Mouse (Mus musculus): ENCODE data around the gene Gtf2h3.
"Not testable (repeated sequence)": the region's sequence is repeated elsewhere in the genome, so short reads cannot be mapped to it uniquely, and the experiment has no call there.

Gtf2h3 gene

DNA sequence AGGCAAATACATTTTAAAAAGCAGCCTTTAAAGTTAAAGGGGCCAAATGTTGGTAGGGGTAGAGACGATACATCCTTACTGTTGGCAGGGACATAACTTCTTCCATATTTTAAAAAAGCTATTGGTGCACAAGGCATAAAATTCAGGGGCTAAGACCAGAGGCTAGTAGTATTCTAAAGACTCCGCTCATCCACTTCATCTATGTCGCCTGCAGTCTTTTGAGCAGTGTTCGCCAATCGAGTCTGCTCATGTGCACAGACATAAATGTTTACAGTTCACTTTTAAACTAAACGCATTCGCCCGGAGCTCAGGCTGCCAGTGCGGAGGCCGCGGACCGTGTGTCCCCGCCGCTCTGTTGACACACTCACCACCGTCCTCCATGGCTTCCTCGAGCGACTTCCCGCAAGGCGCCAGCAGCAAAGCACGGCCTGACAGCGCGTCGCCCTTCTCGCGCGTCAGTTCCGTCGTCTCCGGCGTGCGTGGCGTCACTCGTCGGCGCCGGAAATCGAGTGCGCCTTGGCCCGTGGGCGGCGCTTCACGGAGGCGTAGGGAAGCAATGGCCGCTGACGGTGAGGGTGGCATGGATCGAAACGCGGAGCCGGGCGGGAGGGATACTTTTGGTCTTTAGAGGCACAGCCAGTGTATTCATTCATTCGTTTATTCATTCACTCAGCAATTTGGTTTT lies at the start of gene Gtf2h3, which contains the start of gene Eif2b1:
Gtf2h3 (plus strand) TSS at position 508 of the 685 bp plus-strand sequence.
Eif2b1 (minus strand) TSS at position 499 of the 685 bp plus-strand sequence.
- DNase-seq (ENCODE audit: low spot score in 2 of 2), result peak; percentile 84 to 91

DNA sequence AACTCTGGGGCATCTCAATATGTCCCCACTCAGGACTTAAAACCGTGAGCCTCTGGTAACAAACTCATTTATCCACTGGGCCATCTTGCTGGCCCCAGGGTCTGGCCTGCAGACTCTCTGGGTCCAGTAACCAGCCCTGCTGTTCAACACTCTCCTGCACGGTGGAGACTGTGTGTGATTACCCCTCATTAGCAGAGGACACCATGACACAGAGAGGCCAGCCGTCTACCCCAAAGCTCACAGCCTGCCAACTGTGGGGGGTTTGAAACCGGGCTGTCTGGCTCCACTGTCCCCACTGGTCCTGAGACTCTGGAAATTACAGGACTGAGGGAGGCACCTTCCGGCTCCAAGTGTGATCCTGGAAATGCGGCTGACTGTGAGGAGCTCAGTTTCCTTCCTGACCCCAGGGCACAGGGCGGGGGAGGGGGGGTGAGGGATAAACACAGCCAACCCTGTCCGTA lies 49.7 kb upstream of the Gtf2h3 start:
- peak; percentile 44 to 48 for DNase-seq (ENCODE audit: low spot score in 2 of 2)

DNA sequence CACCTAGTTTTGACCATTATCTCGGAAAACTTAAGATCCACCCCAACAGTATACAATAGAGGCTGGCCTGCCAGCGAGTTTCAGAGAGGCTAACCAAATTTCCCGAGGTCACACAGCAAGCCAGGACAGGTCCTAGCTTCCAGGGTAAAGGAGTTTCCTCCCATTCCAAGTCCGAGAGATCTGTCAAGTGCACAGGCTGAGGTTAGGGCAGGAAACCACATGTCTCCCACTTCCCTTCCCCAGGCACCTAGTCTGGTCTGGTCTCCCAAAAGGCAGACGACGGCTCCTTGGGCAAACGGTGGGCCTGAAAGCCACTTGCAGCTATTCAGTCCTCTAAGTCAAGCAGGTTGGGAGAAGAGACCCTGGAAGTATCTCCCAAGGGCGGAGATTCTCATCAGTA lies 49.2 kb upstream of the Gtf2h3 start:
- DNase-seq (ENCODE audit: low spot score in 2 of 2), result peak; percentile 32 to 38

DNA sequence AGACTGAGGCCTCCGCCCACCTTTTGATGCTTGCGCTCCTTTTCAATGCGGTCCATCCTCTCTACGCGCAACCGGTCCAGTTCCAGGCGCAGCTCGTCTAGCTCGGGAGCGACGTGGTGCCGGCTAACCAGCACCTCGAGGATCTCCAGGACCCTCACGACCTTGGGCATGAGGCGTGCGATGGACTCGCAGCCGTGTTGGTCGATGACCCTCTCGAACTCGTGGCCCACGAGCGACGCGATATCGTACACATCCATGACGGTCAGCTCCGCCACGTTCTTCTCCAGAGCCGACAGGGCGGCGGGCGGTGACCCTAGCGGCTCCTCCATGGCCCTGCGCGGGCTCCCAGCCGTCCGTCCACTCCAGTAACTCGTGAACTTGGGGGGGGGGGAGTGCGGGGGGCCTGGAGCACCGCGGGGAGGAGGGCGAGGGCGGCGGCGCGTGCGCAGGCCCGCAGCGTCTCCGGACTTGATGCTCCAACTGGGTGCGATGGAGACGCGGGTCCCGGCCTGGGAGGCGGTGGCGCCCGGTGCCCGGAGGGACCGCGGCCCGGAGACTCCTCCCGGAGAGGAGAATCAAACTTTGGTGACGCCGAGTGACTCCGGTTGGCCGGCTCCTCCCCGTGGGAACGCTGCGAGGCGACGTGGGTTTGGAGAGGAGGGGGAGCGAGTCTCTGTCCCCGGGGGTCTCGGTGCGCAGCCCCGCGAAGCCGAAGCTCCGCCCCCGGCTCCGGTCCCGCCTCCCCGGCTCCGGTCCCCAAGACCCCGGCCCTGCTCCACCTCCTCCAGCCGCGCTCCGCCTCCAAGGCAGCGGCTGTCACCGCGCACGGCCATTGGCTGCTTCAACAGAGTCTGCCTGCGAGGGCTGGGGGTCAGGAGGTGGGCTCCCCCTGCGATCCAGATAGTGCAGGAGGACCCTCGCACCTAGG lies 48.0 kb upstream of the Gtf2h3 start, which contains the start of gene Rilpl1:
Rilpl1 (minus strand) TSS at position 737 of the 928 bp plus-strand sequence.
- peak; percentile 84 to 88 for DNase-seq (ENCODE audit: low spot score in 2 of 2)

DNA sequence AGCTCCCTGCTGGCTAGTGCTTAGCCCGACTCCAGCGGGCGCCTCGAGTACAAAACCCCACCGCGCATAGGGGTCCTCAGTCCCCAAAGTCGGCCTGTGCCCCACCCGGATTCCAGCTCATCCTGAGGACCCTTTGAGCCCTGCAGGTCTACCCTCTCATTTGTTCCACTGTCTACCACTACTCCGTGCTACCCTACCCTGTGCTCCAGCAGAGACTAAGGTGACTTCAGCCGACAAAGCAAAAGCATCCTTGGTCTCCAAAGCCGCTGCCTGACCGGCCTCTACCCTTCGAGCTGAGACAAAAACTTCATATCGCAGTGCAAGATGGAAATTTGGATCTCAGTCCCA lies 47.4 kb upstream of the Gtf2h3 start:
- no peak for DNase-seq (ENCODE audit: low spot score in 2 of 2)

DNA sequence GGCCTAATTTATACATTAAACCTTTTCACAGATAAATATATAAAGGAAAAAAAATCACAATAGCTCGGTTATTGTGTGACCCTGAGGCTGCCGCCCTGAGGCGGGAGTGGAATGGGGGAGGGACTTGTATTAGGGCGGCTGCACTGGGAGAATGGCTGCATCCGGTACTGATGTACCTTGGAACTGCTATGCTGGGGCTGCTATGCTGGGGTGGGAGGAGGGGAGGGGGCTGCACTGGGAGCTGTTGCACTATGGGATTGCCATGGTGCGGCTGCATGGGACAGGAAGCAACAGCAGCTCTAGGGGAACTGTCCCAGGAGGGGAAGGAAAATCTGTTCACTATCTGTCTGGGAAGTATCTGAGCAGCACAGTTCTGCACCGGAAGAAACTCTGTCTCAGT lies 46.5 kb upstream of the Gtf2h3 start:
- DNase-seq (ENCODE audit: low spot score in 2 of 2), result no peak

DNA sequence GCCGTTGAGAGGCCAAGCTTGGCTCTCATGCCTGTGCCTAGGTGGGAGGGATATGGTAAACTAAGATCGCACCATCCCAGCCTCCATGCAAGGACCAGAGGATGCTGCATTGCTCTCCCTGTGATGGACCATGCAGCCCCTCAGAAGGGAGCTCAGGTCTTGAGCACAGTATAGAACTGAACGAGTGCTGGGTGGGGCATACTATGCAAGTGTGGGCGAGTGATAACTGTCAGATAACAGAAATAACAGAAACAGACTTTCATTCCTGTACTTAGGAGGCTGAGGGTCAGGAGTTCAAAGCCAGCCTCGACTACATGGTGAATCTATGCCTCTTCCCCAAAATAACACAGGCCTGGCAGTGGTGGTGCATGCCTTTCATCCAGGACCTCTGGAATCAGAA lies 43.9 kb upstream of the Gtf2h3 start:
- no peak for DNase-seq (ENCODE audit: low spot score in 2 of 2)

DNA sequence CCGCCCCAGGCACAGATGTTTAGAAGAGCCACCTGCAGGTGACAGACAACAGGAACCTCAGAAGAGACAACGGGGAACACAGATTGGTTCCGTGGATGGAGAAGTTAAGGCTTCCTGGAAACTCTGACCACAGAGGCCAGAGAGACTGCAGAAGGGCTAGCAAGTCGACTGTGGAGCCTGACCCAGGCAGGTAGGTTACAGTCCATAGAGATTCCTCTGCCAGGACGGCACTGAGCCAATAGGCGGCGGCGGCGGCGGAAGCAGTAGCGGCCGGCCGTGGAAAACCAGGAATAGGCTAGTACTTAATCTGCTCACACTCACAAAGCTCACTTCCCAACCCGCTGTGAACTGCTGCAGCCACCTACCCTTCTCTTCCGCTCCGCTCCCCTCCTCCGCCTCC lies 42.2 kb upstream of the Gtf2h3 start:
- peak; percentile 62 to 70 for DNase-seq (ENCODE audit: low spot score in 2 of 2)

DNA sequence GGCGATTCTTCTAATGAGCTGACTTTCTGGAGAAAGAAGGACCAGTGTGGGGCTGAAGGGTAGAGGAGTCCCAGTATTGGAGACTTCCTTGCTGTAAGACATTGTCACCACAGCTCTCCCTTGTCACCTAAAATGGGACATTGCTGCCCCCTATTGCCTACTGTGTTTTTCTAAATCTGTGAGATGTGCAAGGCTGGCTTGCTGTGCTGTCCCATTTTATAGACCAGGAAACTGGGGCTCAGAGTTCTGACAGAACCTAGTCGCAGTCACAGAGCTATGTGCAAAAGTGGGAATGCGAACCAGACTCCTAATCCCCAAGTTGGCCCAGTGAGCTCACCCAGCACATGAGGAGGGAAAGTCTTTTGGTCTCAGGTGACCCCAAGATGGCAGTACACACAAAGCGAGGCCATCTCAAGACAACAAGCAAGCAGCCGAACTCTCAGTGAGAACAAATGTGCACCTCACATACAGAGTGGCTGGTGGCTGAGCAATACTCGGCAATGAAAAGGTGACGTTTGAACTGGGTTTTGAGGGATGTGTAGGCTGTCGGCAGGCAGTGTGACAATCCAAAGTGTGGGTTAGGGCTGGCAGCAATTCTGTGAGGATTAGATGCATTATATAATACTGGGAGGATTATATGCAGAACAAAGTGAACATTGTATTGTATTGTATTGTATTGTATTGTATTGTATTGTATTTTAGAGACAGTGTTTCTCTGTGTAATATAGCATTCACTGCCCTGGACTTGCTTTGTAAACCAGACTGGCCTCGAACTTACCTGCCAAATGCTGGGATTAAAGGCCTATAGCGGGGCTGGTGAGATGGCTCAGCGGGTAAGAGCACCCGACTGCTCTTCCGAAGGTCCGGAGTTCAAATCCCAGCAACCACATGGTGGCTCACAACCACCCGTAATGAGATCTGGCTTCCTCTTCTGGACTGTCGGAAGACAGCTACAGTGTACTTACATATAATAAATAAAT lies 39.8 kb upstream of the Gtf2h3 start:
- DNase-seq (ENCODE audit: low spot score in 2 of 2), result peak; percentile 49 to 72

DNA sequence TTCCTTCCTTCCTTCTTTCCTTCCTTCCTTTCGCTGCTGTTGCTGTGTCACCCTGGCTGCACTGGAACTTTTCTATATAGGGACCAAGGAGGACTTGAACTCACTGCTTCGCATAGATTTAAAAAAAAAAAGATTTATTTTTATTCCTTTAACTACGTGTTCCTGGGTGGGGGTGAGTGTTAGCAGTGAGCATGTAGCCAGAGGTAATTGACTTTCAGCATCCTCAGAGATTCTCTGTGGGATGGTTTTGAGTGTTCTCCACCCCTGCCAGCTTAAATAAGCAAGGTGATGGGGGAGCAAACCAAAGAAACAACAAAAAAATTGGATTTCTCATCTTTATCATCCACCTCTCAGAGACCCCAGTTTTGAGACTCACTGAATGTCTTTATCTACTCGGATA lies 39.0 kb upstream of the Gtf2h3 start:
- no peak for DNase-seq (ENCODE audit: low spot score in 2 of 2)

DNA sequence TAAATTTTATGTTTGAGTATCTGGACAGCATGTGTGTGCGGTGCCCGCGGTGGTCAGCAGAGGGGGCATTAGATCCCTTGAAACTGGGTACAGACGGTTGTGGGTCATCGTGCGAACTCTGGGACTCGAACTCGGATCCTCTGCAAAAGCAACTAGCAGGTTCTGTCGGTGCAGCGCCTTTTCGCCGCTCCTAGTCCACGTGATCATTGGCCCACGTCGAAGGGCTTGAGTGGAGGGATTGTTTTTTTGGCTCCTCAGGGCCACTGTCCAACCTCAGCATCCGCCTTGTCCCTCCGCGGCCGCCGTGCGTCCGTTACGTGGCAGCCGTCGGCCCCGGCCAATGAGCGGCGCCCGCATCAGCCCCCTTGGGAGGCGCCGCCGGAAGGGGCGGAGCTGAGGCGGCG lies 38.6 kb upstream of the Gtf2h3 start, which contains the start of gene Tmed2:
Tmed2 (plus strand) TSS at position 313 of the 404 bp plus-strand sequence.
- DNase-seq (ENCODE audit: low spot score in 2 of 2), result peak; percentile 96 to 97

DNA sequence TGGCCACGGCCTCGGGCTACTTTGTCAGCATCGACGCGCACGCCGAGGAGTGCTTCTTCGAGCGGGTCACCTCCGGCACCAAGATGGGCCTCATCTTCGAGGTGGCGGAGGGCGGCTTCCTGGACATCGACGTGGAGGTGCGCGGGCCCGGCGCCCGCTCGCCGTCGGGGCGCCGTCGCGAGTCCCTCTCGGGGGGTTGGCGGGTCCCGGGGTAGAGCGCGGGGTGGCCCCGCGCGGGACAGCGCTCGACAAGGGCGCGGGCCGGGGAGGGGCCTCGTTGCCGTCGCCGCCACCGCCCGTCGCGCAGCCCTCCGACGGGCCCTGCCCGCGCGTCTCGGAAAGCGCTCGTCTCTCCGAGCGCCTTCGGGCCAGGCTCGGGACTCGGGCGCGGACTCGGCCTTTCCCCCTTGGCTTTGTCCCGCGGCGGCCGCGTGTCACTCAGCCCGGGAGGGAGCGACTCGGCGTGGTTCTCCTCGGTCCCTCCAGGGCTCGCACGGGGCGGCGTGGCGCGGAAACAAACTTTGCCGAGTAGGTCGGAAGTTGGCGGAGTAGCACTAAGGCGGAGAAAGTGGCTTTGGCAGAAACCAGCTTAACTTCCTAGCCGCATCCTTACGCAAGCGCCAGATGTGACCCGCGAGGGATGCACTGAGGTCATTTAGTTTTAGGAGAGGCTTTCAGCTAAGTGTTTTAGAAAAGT lies 37.9 kb upstream of the Gtf2h3 start:
- DNase-seq (ENCODE audit: low spot score in 2 of 2), result peak; percentile 74 to 75

DNA sequence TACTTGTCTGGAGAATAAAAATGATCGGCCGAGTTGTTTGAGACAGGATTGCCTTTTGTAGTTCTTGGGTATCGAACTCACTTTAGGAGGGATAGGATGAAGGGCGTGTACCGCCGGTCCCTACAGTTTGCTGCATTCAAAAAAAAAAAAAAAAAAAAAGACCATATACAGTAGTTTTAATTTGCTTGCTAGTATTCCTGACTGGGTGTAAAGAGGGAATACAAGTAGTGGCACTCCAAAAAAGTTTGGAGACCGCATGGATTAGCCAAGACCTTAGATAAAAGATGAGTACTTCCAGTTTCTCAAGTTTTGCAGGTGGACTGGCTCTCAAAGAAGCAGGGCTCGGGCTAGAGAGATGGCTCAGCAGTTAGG lies 37.4 kb upstream of the Gtf2h3 start:
- no peak for DNase-seq (ENCODE audit: low spot score in 2 of 2)

DNA sequence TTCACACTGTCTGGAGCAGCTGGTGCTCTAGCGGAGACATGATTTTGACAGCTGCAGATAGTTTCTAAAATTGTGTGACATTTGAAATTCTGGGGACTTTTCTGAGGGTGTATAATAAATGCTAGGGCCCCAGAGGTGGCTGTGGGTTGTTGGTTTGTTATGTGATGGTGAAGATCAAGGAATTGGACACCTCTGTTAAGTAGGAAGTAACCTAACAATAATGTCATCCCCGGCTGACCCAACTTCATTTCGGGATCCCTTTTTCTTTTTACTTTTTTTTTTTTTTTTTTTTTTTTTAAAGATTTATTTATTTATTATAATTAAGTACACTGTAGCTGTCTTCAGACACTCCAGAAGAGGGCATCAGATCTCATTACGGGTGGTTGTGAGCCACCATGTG lies 28.2 kb upstream of the Gtf2h3 start:
- not testable (repeated sequence) for DNase-seq (ENCODE audit: low spot score in 2 of 2)

DNA sequence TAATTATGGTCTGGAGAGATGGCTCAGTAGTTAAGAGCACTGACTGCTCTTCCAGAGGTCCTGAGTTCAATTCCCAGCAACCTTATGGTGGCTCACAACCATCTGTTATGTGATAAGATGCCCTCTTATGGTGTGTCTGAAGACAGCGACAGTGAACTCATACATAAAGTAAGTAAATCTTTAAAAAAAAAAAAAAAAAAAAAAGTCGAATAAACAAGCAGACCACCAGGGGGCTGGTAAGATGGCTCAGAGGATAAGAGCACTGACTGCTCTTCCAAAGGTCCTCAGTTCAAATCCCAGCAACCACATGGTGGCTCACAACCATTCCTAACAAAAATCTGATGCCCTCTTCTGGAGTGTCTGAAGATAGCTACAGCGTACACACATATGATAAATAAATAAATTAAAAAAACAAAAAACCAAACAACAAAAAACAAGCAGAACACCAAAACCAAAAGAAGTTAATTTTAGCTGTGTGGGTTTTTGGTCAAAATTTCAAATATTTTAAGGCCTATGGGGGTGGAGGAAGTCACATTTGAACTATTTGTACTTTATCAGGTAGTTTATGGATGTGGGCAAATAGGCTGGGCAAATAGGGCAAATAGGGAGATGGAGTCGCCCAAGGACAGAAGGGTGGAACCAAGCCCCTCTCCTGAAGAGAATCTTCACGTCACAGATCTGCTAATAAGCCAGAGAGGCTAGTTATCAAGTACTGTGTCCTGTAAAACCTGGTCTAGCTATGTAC lies 27.4 kb upstream of the Gtf2h3 start:
- DNase-seq (ENCODE audit: low spot score in 2 of 2), result not testable (repeated sequence)

DNA sequence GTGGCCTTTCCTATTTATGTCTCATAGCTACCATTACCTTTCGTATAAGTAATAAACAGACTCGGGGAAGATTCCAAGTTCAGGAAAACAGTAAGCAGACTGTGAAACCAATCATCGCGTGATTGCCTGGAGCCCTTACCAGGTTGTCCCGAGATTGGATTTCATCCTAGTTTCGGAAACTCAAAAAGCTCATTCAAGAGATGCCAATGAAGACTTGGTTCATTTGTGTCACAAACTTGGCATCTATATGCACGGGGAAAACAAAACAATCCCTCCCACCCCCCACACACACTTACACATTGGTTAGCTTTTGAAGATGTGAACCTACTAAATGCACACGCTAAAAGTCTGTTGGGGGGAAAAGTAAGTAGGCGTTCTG lies 26.9 kb upstream of the Gtf2h3 start:
- DNase-seq (ENCODE audit: low spot score in 2 of 2), result no peak

DNA sequence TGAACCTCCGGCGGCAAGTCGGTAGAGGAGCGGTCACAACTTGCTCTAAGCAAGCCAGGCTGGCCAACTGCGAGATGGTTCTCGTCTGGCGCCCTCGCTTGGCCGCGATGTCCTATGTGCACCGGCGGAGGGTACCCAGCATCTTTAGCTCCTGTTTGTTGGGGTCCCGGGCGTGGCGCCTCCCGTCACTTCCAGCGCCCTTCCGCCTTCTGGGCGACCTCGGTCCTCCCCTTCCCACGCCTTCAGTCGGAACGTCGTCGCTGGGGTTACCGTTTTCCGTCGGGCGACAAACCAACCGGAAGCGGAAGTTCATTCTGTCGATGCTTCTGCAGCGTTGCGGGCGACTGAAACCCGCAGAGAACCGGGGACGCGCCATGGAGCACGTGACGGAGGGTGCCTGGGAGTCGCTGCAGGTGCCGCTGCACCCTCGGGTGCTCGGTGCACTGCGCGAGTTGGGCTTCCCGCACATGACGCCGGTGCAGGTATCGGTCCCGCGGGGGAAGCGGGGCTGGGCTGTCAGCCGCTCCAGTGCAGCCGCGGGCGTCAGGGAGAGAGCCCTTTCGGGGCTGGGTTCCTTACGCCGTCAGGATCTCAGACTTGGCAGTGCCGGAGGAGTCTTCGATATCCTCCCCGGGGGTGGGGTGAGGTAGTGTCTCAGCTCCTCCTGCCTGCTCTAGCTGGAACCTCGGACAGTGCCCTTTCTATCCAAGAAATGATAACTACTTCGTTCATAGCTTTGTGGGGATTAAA lies 26.2 kb upstream of the Gtf2h3 start, which contains the start of gene Ddx55:
Ddx55 (plus strand) TSS at position 307 of the 750 bp plus-strand sequence.
- peak; percentile 87 to 90 for DNase-seq (ENCODE audit: low spot score in 2 of 2)

DNA sequence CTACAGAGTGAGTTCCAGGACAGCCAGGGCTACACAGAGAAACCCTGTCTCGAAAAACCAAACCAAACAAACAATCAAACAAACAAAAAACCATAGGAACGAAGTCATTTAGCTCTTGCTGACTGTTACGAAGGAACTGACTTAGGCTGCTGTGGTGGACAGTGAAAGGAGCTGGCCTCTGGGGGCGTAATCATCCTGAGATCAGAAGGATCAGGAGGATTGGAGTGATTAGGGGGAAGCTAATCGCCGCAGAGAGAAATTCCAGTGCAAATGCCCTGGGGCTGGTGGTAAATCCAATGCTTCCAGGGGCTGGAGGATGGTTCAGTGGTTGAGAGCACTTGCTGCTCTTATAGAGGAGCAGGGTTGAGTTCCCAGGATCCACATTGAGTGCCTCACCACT lies 25.3 kb upstream of the Gtf2h3 start:
- no peak for DNase-seq (ENCODE audit: low spot score in 2 of 2)

DNA sequence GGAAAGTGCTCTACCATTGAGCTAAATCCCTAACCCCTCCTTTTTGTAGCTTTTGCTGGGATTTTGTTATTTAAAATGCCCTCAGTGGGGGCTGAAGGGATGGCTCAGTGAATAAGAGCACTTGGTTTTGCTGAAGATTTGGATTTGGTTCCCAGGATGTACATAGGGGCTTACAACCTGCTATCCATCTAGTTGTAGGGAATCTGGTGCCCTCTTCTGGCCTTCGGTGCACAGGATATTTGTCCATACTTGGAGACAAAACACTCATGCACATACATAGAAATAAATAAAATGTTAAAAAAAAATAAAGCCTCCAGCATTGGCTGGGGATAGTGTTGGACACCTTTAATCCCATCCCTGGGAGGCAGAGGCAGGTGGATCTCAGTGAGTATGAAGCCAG lies 23.8 kb upstream of the Gtf2h3 start:
- DNase-seq (ENCODE audit: low spot score in 2 of 2), result no peak
